Mouse (Mus musculus): ENCODE measurements around the gene Nfkbia. TPM values are rescaled to one million over a fixed set of nuclear protein-coding genes. Genes with fewer than 3 reads are reported as not detected.
A peak's percentile ranks its signal among the peaks of the same experiment; 100 is the strongest.

Gene Nfkbia
- total and polyA plus RNA-seq, 3 experiments = 65.7 to 106 (median 80.3) TPM

- Histone ChIP-seq H3K79me2 (replicated peaks; ENCODE audit: control insufficient read depth, insufficient read depth, low read length) (no peaks in the 10 kb centered on the region), H3K27me3 (ENCODE audit: control insufficient read depth, insufficient read depth, low read length) (no peaks in the 10 kb centered on the region), H3K27ac (no peak overlapping the region), H3K4me1 (ENCODE audit: control insufficient read depth, insufficient read depth, low read length) (peaks cover 5% of the 10 kb centered on the region), H3K36me3 (ENCODE audit: control insufficient read depth, insufficient read depth, low read length) (no peaks in the 10 kb centered on the region; the same call in 1 of the 2 replicates), H3K4me3 (no peak overlapping the region), H3K9ac (ENCODE audit: low read depth, low read length) (no peak overlapping the region)
- intact Hi-C loops (cut with DNase I) = no loop called here
- 83% methylated on average over 10 of the region's 10 CpGs for WGBS
- DNase-seq = no peak
- TF ChIP-seq CTCF (IDR thresholded peaks at IDR 0.05) = no peak
- TF ChIP-seq POLR2A (IDR thresholded peaks at IDR 0.05; ENCODE audit: insufficient read depth, low read depth, low read length) = no peak
- no peak for TF ChIP-seq EP300 (IDR thresholded peaks at IDR 0.05; ENCODE audit: insufficient read depth, low read depth, low read length)
Observed at GRCm38 (mm10) chr12:55455206-55455605, 37.2 kb downstream of the Nfkbia start.

GRCm38 (mm10) chr12:55453924-55454323 is 38.5 kb downstream of the Nfkbia start:
- TF ChIP-seq EP300 (IDR thresholded peaks at IDR 0.05; ENCODE audit: insufficient read depth, low read depth, low read length) (no peak), POLR2A (IDR thresholded peaks at IDR 0.05; ENCODE audit: insufficient read depth, low read depth, low read length) (no peak), CTCF (IDR thresholded peaks at IDR 0.05) (no peak)
- no peaks in the 10 kb centered on the region; the same call in 1 of the 2 replicates for H3K36me3 ChIP-seq (ENCODE audit: control insufficient read depth, insufficient read depth, low read length)
- intact Hi-C loops (cut with DNase I) = no loop called here
- no peak overlapping the region for H3K27ac ChIP-seq
- H3K9ac ChIP-seq (ENCODE audit: low read depth, low read length) = no peak overlapping the region
- H3K4me1 ChIP-seq (ENCODE audit: control insufficient read depth, insufficient read depth, low read length) = peaks cover 8% of the 10 kb centered on the region
- no peak for DNase-seq
- no peaks in the 10 kb centered on the region for H3K79me2 ChIP-seq (replicated peaks; ENCODE audit: control insufficient read depth, insufficient read depth, low read length)
- WGBS = 64% methylated on average over 4 of the region's 4 CpGs
- no peaks in the 10 kb centered on the region for H3K27me3 ChIP-seq (ENCODE audit: control insufficient read depth, insufficient read depth, low read length)
- H3K4me3 ChIP-seq = no peak overlapping the region

DNA sequence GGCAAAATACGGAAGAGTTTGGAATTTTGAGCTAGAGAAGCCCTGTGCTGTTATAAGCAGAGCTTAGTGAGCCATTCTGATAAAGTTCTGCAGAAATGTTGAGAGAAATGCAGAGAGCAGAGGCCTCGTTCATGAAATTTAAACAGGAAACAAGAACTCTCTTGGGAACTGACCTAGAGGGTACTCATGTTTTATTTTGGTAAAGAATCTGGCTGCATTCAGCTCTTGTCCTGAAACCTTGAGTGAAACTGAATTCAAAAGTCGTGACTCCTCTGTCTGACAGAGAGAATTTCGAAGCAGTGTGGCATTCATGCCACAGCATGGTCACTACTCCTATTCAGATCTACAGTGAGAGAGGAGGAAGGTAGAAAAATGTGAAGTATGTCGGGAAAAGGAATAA is 39.6 kb downstream of the Nfkbia start:
- Histone ChIP-seq H3K4me1 (ENCODE audit: control insufficient read depth, insufficient read depth, low read length) (peaks cover 8% of the 10 kb centered on the region), H3K27me3 (ENCODE audit: control insufficient read depth, insufficient read depth, low read length) (no peaks in the 10 kb centered on the region), H3K9ac (ENCODE audit: low read depth, low read length) (no peak overlapping the region), H3K27ac (peak overlapping the region; percentile 56), H3K36me3 (ENCODE audit: control insufficient read depth, insufficient read depth, low read length) (no peaks in the 10 kb centered on the region; the same call in 1 of the 2 replicates), H3K4me3 (no peak overlapping the region), H3K79me2 (replicated peaks; ENCODE audit: control insufficient read depth, insufficient read depth, low read length) (no peaks in the 10 kb centered on the region)
- WGBS = 42% methylated on average over 5 of the region's 5 CpGs
- intact Hi-C loops (cut with DNase I) = no loop called here
- no peak for DNase-seq
- TF ChIP-seq EP300 (IDR thresholded peaks at IDR 0.05; ENCODE audit: insufficient read depth, low read depth, low read length) = no peak
- TF ChIP-seq POLR2A (IDR thresholded peaks at IDR 0.05; ENCODE audit: insufficient read depth, low read depth, low read length) = no peak
- TF ChIP-seq CTCF (IDR thresholded peaks at IDR 0.05) = no peak

- H3K36me3 ChIP-seq (ENCODE audit: control insufficient read depth, insufficient read depth, low read length) = no peaks in the 10 kb centered on the region; the same call in 1 of the 2 replicates
- H3K79me2 ChIP-seq (replicated peaks; ENCODE audit: control insufficient read depth, insufficient read depth, low read length) = no peaks in the 10 kb centered on the region
- H3K4me1 ChIP-seq (ENCODE audit: control insufficient read depth, insufficient read depth, low read length) = peaks cover 26% of the 10 kb centered on the region
- WGBS = 38% methylated on average over 16 of the region's 16 CpGs
- H3K4me3 ChIP-seq = no peak overlapping the region
- H3K27me3 ChIP-seq (ENCODE audit: control insufficient read depth, insufficient read depth, low read length) = no peaks in the 10 kb centered on the region
- H3K9ac ChIP-seq (ENCODE audit: low read depth, low read length) = no peak overlapping the region
- no peak for TF ChIP-seq EP300 (IDR thresholded peaks at IDR 0.05; ENCODE audit: insufficient read depth, low read depth, low read length)
- DNase-seq = peak in 1 of 2 experiments; percentile 45
- no peak overlapping the region for H3K27ac ChIP-seq
- intact Hi-C loops (cut with DNase I) = no loop called here
Observed at GRCm38 (mm10) chr12:55450421-55450820, 42.0 kb downstream of the Nfkbia start.

- Histone ChIP-seq H3K9ac (ENCODE audit: low read depth, low read length) (no peak overlapping the region), H3K27ac (no peak overlapping the region), H3K36me3 (ENCODE audit: control insufficient read depth, insufficient read depth, low read length) (no peaks in the 10 kb centered on the region; the same call in 1 of the 2 replicates), H3K4me3 (no peak overlapping the region), H3K27me3 (ENCODE audit: control insufficient read depth, insufficient read depth, low read length) (no peaks in the 10 kb centered on the region), H3K4me1 (ENCODE audit: control insufficient read depth, insufficient read depth, low read length) (peaks cover 26% of the 10 kb centered on the region), H3K79me2 (replicated peaks; ENCODE audit: control insufficient read depth, insufficient read depth, low read length) (no peaks in the 10 kb centered on the region)
- intact Hi-C loops (cut with DNase I) = no loop called here
- no peak for TF ChIP-seq EP300 (IDR thresholded peaks at IDR 0.05; ENCODE audit: insufficient read depth, low read depth, low read length)
- no peak for TF ChIP-seq CTCF (IDR thresholded peaks at IDR 0.05)
- TF ChIP-seq POLR2A (IDR thresholded peaks at IDR 0.05; ENCODE audit: insufficient read depth, low read depth, low read length) = no peak
- DNase-seq = no peak
- 98% methylated on average over 2 of the region's 2 CpGs for WGBS
Observed at GRCm38 (mm10) chr12:55449048-55449447, 43.4 kb downstream of the Nfkbia start.

- H3K27me3 ChIP-seq (ENCODE audit: control insufficient read depth, insufficient read depth, low read length) = no peaks in the 10 kb centered on the region
- DNase-seq = no peak
- intact Hi-C loops (cut with DNase I) = no loop called here
- H3K4me1 ChIP-seq (ENCODE audit: control insufficient read depth, insufficient read depth, low read length) = peaks cover 28% of the 10 kb centered on the region
- no peak for TF ChIP-seq CTCF (IDR thresholded peaks at IDR 0.05)
- TF ChIP-seq POLR2A (IDR thresholded peaks at IDR 0.05; ENCODE audit: insufficient read depth, low read depth, low read length) = no peak
- TF ChIP-seq EP300 (IDR thresholded peaks at IDR 0.05; ENCODE audit: insufficient read depth, low read depth, low read length) = no peak
- WGBS = 88% methylated on average over 2 of the region's 2 CpGs
- no peaks in the 10 kb centered on the region for H3K79me2 ChIP-seq (replicated peaks; ENCODE audit: control insufficient read depth, insufficient read depth, low read length)
- no peaks in the 10 kb centered on the region; the same call in 1 of the 2 replicates for H3K36me3 ChIP-seq (ENCODE audit: control insufficient read depth, insufficient read depth, low read length)
- H3K4me3 ChIP-seq = no peak overlapping the region
- no peak overlapping the region for H3K27ac ChIP-seq
- no peak overlapping the region for H3K9ac ChIP-seq (ENCODE audit: low read depth, low read length)
Observed at GRCm38 (mm10) chr12:55448457-55448856, 44.0 kb downstream of the Nfkbia start.

All from heart, adult 2 months (tissue).